Mouse (Mus musculus): Measurements from ENCODE around the gene Mynn.

- TF ChIP-seq CTCF (IDR thresholded peaks at IDR 0.05; ENCODE audit: low read depth, low read length) (no peak), POLR2A (IDR thresholded peaks at IDR 0.05; ENCODE audit: extremely low read depth, insufficient read depth, low read length) (no peak)
Measured at GRCm38 (mm10) chr3:30655937-30656336, 54.1 kb downstream of the Mynn start.

Data from liver, adult 2 months (tissue).